ENCODE assay signal across 15 mouse cellular contexts in the genomic region with DNA sequence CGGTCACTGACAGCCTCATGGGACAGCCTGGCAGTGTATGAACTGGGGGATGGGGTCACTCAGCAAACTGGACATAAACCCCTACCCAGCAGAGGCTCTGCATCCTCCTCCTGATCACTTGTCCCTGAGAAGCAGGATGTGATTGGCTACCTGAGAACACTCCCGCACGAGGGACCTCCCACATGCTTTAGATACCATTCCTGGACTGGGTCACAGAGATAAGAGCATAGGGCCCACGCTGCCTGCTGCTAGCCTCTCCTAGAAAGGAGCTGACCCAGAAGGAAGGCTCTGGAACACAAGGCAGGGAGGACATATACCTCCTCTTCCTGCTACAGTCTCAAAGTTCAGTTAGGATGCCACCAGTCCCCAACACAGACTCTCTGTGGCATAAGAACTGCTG. TPM values are rescaled to one million over a fixed set of nuclear protein-coding genes. Genes with fewer than 3 reads are reported as not detected.
DNase-seq lines count a peak whose midpoint lies in the region; ATAC-seq and TF ChIP-seq lines count a peak whose summit lies in the region.
"Had no signal": no experiment of that assay in that cellular context is flagged by ENCODE, and none has a peak within 500 bp of the region (broad histone marks: within the 10 kb centered on the region; RNA-seq: fewer than 3 reads in every experiment).

No protein-coding gene starts in this region.

- H3K27ac ChIP-seq in kidney, adult 2 months (ENCODE audit: insufficient read depth, low read depth, low read length) = no peak overlapping the region
- no peak overlapping the region for H3K27ac ChIP-seq in kidney, embryonic 14.5 days (ENCODE audit: low read depth, low read length)
- peak overlapping the region; percentile 56 for H3K27ac ChIP-seq in liver, postnatal 0 days (ENCODE audit: low read depth)
- H3K27ac ChIP-seq: embryonic facial prominence, embryonic 10.5 days; forebrain, embryonic 12.5 days; gastrocnemius, adult 2 months had no signal

- H3K27me3 ChIP-seq in kidney, adult 2 months (replicated peaks; ENCODE audit: control insufficient read depth, insufficient read depth, low read length) = no peaks in the 10 kb centered on the region
- H3K27me3 ChIP-seq in kidney, embryonic 14.5 days (ENCODE audit: control insufficient read depth, insufficient read depth, low read length) = no peaks in the 10 kb centered on the region
- H3K27me3 ChIP-seq in liver, postnatal 0 days (ENCODE audit: insufficient read depth, low read length) = no peaks in the 10 kb centered on the region
- H3K27me3 ChIP-seq: forebrain, embryonic 12.5 days had no signal

- H3K4me1 ChIP-seq in kidney, adult 2 months (ENCODE audit: control insufficient read depth, insufficient read depth, low read length) = no peaks in the 10 kb centered on the region
- no peaks in the 10 kb centered on the region for H3K4me1 ChIP-seq in kidney, embryonic 14.5 days (ENCODE audit: control insufficient read depth, insufficient read depth, low read length)
- peaks cover 18% of the 10 kb centered on the region for H3K4me1 ChIP-seq in liver, postnatal 0 days (ENCODE audit: insufficient read depth)
- H3K4me1 ChIP-seq: forebrain, embryonic 12.5 days had no signal

- WGBS in kidney, adult 2 months = 77% methylated on average over 4 of the region's 4 CpGs
- WGBS in kidney, embryonic 14.5 days = 72% methylated on average over 4 of the region's 4 CpGs
- 33% methylated on average over 4 of the region's 4 CpGs for WGBS in liver, postnatal 0 days (ENCODE audit: insufficient replicate concordance)

- no peak for TF ChIP-seq POLR2A in kidney, adult 2 months (IDR thresholded peaks at IDR 0.05; ENCODE audit: low read depth, low read length)

- no peak overlapping the region for H3K9ac ChIP-seq in kidney, embryonic 14.5 days (ENCODE audit: low read depth, low read length)
- H3K9ac ChIP-seq in liver, postnatal 0 days (replicated peaks) = no peak overlapping the region; the same call in 1 of the 2 replicates
- H3K9ac ChIP-seq: forebrain, embryonic 12.5 days had no signal

- H3K4me3 ChIP-seq in kidney, adult 2 months (ENCODE audit: insufficient read depth, low read depth, low read length) = no peak overlapping the region
- no peak overlapping the region for H3K4me3 ChIP-seq in kidney, embryonic 14.5 days (ENCODE audit: low read length)
- no peak overlapping the region for H3K4me3 ChIP-seq in liver, postnatal 0 days (ENCODE audit: low read depth, low read length)
- H3K4me3 ChIP-seq: embryonic facial prominence, embryonic 10.5 days; forebrain, embryonic 12.5 days; gastrocnemius, adult 2 months had no signal

- 0 out of 2 replicates have a peak, but pooled peaks have one; percentile 43 for TF ChIP-seq EP300 in liver, postnatal 0 days (IDR thresholded peaks at IDR 0.05; ENCODE audit: low read depth)

- no peak for ATAC-seq in kidney, embryonic 14.5 days (ENCODE audit: low FRiP score, low TSS enrichment)
- ATAC-seq in liver, postnatal 0 days = peak; percentile 90

- peak; percentile 30 for DNase-seq in kidney, adult 2 months
- peak; percentile 44 for DNase-seq in MEL-GATA-1-ER (ENCODE audit: extremely low read depth, low read depth)
- peak; percentile 83 for DNase-seq in c-Kit-positive CD71-positive TER-119-positive erythroid progenitor cells, embryonic 14.5 days (ENCODE audit: low spot score)
- peak; percentile 51 for DNase-seq in liver, postnatal 0 days
- DNase-seq in cerebellum, postnatal 14 days = no peak
- no peak for DNase-seq in frontal cortex, adult 2 months (ENCODE audit: extremely low spot score in 1 of 2, low spot score in 1 of 2)
- DNase-seq: adrenal gland, postnatal 25 days; cerebellum, adult 8-10 months; gastrocnemius, adult 2 months; kidney, adult 8-10 months; layer of hippocampus, adult 9-11 months had no signal

- H3K9me3 ChIP-seq in kidney, embryonic 14.5 days (ENCODE audit: control insufficient read depth, low read length) = no peaks in the 10 kb centered on the region
- no peaks in the 10 kb centered on the region for H3K9me3 ChIP-seq in liver, postnatal 0 days (ENCODE audit: low read length)
- H3K9me3 ChIP-seq: embryonic facial prominence, embryonic 10.5 days; forebrain, embryonic 12.5 days had no signal

- H3K4me2 ChIP-seq in kidney, embryonic 14.5 days (replicated peaks; ENCODE audit: low read depth, low read length) = no peak overlapping the region
- no peak overlapping the region for H3K4me2 ChIP-seq in liver, postnatal 0 days (ENCODE audit: low read depth, low read length)
- H3K4me2 ChIP-seq: forebrain, embryonic 12.5 days; midbrain, embryonic 11.5 days had no signal

- no peaks in the 10 kb centered on the region; the same call in 1 of the 2 replicates for H3K36me3 ChIP-seq in kidney, adult 2 months (ENCODE audit: control insufficient read depth, insufficient read depth, low read length)
- peaks cover 45% of the 10 kb centered on the region for H3K36me3 ChIP-seq in kidney, embryonic 14.5 days (ENCODE audit: control insufficient read depth, insufficient read depth, low read length)
- H3K36me3 ChIP-seq in liver, postnatal 0 days (replicated peaks; ENCODE audit: insufficient read depth, low read length) = peaks cover 28% of the 10 kb centered on the region

- TF ChIP-seq CTCF in kidney, adult 2 months (conservative IDR thresholded peaks at IDR 0.05; ENCODE audit: insufficient read depth, insufficient read length, low read depth, low read length) = no peak
- no peak for TF ChIP-seq CTCF in liver, postnatal 0 days (IDR thresholded peaks at IDR 0.05; ENCODE audit: low read depth)

RNA-seq across cellular contexts. Expression of a gene that starts 22.5 kb away (rescaled TPM):
- 28.8 and 43.9 TPM in 2 replicates for polyA plus RNA-seq in kidney, adult 2 months (2012; rRNA removed)
- polyA plus RNA-seq in kidney, embryonic 14.5 days (2014; fragmentation: Nextera tagmentation; extraction: Ambion mirVana) = not detected in 2 replicates
- polyA plus RNA-seq in liver, postnatal 0 days (2015; fragmentation: Nextera tagmentation; extraction: Ambion mirVana) = 45.3 and 53.4 TPM in 2 replicates
- 0.90 and 1.3 TPM in 2 replicates for polyA plus RNA-seq in frontal cortex, adult 2 months (2012; rRNA removed)
- polyA plus RNA-seq: forebrain, embryonic 12.5 days had no signal

RNA-seq across cellular contexts. Expression of a gene that starts 33.3 kb away (rescaled TPM):
- 4.6 and 6.1 TPM in 2 replicates for polyA plus RNA-seq in kidney, adult 2 months (2012; rRNA removed)
- 72.5 and 93.7 TPM in 2 replicates for polyA plus RNA-seq in kidney, embryonic 14.5 days (2014; fragmentation: Nextera tagmentation; extraction: Ambion mirVana)
- 25.7 and 26.1 TPM in 2 replicates for polyA plus RNA-seq in liver, postnatal 0 days (2015; fragmentation: Nextera tagmentation; extraction: Ambion mirVana)
- polyA plus RNA-seq in frontal cortex, adult 2 months (2012; rRNA removed) = 11.5 and 12.8 TPM in 2 replicates

RNA-seq across cellular contexts. Expression of a gene that starts 49.7 kb away (rescaled TPM):
- polyA plus RNA-seq in kidney, adult 2 months (2012; rRNA removed) = 2.7 and 3.2 TPM in 2 replicates
- polyA plus RNA-seq in kidney, embryonic 14.5 days (2014; fragmentation: Nextera tagmentation; extraction: Ambion mirVana) = 10.5 and 13.5 TPM in 2 replicates
- polyA plus RNA-seq in liver, postnatal 0 days (2015; fragmentation: Nextera tagmentation; extraction: Ambion mirVana) = 1.3 and 1.6 TPM in 2 replicates
- 5.6 and 6.8 TPM in 2 replicates for polyA plus RNA-seq in frontal cortex, adult 2 months (2012; rRNA removed)

Comparison
In these comparisons a context has a peak if more than half of its experiments do, and no peak if none do; other contexts are left out.
1. RNA of a gene that starts 22.5 kb away (polyA plus RNA-seq): 45.3 to 53.4 TPM in liver, postnatal 0 days and 28.8 to 43.9 TPM in kidney, adult 2 months; 0.90 to 1.3 TPM in frontal cortex, adult 2 months and not detected in kidney, embryonic 14.5 days; every median in the first group is over 10 times any median in the second.
2. DNase-seq: peak in kidney, adult 2 months (single experiment), MEL-GATA-1-ER (single experiment), c-Kit-positive CD71-positive TER-119-positive erythroid progenitor cells, embryonic 14.5 days (single experiment) and liver, postnatal 0 days (single experiment); none in cerebellum, postnatal 14 days (0 of 2) and frontal cortex, adult 2 months (0 of 2).